Mouse (Mus musculus) hindbrain, embryonic 15.5 days (tissue): ENCODE results near the gene Acvrl1. TPM values are rescaled to one million over a fixed set of nuclear protein-coding genes. Genes with fewer than 3 reads are reported as not detected.
A peak's percentile ranks its signal among the peaks of the same experiment; 100 is the strongest.

Source experiments
- ATAC-seq: fragments of 200-750 bp; cut with Nextera tagmentation; 2 replicates; pipeline ENCODE4 v1.8.0; 2017; ENCODE audit warnings: low read depth, moderate number of reproducible peaks, moderate TSS enrichment; ENCODE audit not compliant: low FRiP score
- H3K27ac ChIP-seq: fragments of 300-500 bp; sonication (generic); replicated peaks from 2 replicates; pipeline ENCODE4 v1.5.1; 2015; ENCODE audit warnings: mild to moderate bottlenecking, inconsistent platforms
- H3K27me3 ChIP-seq: fragments of 300-500 bp; sonication (generic); 2 replicates; pipeline ENCODE4 v1.6.1; 2015; ENCODE audit warnings: control low read depth, inconsistent platforms
- H3K36me3 ChIP-seq: fragments of 300-500 bp; sonication (generic); 2 replicates; pipeline ENCODE4 v1.6.1; 2015; ENCODE audit warnings: control low read depth, inconsistent platforms
- H3K4me1 ChIP-seq: fragments of 300-500 bp; sonication (generic); replicated peaks from 2 replicates; pipeline ENCODE4 v1.6.1; 2015; ENCODE audit warnings: control low read depth, inconsistent platforms
- H3K4me2 ChIP-seq: fragments of 300-500 bp; sonication (generic); 2 replicates; pipeline ENCODE4 v1.6.1; 2015; ENCODE audit warnings: moderate library complexity, mild to moderate bottlenecking, inconsistent platforms
- H3K4me3 ChIP-seq: fragments of 300-500 bp; sonication (generic); 2 replicates; pipeline ENCODE4 v1.5.1; 2015; ENCODE audit warnings: mild to moderate bottlenecking, inconsistent platforms
- H3K9ac ChIP-seq: fragments of 300-500 bp; sonication (generic); 2 replicates; pipeline ENCODE4 v1.6.1; 2015; ENCODE audit warnings: inconsistent platforms
- H3K9me3 ChIP-seq: fragments of 300-500 bp; sonication (generic); 2 replicates; pipeline ENCODE4 v1.6.1; 2016; ENCODE audit warnings: control low read depth, inconsistent platforms
- WGBS: fragments of 180-500 bp; shearing (Covaris S2); methylation state at CpG from one replicate; pipeline ENCODE4 v1.1.7; 2015; 5-methylcytosine and 5-hydroxymethylcytosine counted together
- polyA plus RNA-seq: library from polyadenylated mRNA; unstranded; fragments of >200 nt; fragmentation: Nextera tagmentation; extraction: Ambion mirVana; gene quantifications from 2 replicates; pipeline ENCODE4 v1.2.1, GENCODE M21; 2015

Gene Acvrl1
- polyA plus RNA-seq, 1 experiment from 2014 or later: 9.6 TPM

DNA sequence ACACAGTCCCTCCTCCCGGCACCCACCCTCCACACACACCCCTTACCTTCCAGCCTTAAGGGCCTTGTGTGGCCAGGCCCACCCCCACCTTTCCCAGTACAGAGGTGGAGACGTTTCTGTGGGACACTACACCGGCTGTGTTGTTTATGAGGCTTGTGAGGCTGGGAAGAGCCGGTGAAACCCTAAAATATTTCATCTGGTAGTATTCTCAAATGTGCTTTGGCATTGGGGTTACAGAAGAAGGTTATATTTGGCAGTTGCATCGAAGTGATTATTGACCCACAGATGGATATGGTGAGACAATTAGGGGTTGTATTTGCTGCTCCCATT, 46.8 kb downstream of the Acvrl1 start:
- Histone ChIP-seq H3K27me3 (no peaks in the 10 kb centered on the region), H3K36me3 (no peaks in the 10 kb centered on the region), H3K9me3 (no peaks in the 10 kb centered on the region), H3K27ac (peak overlapping the region; percentile 92), H3K4me1 (peaks cover 57% of the 10 kb centered on the region), H3K4me3 (peak overlapping the region; percentile 66), H3K9ac (peak overlapping the region; percentile 82), H3K4me2 (peak overlapping the region; percentile 87)
- 4% methylated on average over 5 of the region's 5 CpGs for WGBS
- ATAC-seq: no peak

DNA sequence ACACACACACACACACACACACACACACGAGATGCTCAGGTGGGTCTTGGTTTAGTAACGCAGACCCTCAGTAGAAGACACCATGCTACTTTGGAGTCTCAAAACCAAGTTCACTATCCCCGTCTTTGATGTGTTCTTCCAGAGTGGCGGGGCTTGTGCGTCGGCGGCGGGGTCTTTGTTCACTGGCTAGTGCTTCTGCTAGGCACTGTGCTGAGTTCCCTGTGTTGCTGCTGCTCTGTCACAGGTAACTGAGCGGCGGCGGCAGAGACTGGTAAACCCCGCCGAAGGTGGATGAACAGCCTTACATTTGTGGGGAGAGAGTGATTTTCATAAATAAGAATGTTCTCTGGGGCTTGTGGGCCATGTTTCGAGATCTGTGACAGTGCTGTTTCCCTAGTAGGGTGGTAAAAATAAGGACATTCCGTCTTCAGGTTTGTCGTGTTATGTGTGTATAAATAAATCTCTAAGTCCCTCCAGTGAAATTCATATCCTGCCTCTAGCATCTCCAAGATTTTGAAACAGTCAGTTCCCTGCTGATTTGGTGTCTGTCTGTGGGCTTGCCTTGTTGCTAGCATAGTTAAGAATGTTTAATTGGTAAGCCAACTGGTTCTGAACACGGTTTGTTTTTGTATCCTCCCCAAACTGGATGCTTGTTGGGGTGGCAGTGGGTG, 47.4 kb downstream of the Acvrl1 start:
- Histone ChIP-seq H3K27ac (peak overlapping the region; percentile 92), H3K4me2 (peak overlapping the region; percentile 87), H3K9ac (peak overlapping the region; percentile 82), H3K9me3 (no peaks in the 10 kb centered on the region), H3K36me3 (no peaks in the 10 kb centered on the region), H3K27me3 (no peaks in the 10 kb centered on the region), H3K4me1 (peaks cover 63% of the 10 kb centered on the region), H3K4me3 (peak overlapping the region; percentile 66)
- WGBS: 15% methylated on average over 17 of the region's 17 CpGs
- ATAC-seq: no peak

DNA sequence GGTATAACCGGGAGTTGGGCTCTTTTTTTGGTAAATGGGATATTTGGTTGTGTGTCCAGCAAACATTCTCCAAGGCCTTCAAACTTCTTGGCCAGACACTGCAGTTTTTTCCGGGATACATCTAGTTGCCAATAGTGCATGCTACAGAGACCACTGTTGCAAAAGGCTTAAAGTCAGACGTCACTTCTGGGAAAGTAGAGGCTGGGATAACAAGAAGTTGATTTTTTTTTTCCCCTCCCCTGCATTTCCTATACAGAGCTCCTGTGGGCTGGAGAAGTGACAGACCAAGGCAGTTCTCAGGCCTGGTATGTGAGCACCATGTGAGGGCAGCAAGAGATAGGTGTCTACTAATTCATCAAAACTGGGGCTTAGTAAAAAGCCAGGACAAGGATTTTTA, 48.0 kb downstream of the Acvrl1 start:
- H3K4me1 ChIP-seq: peaks cover 68% of the 10 kb centered on the region

DNA sequence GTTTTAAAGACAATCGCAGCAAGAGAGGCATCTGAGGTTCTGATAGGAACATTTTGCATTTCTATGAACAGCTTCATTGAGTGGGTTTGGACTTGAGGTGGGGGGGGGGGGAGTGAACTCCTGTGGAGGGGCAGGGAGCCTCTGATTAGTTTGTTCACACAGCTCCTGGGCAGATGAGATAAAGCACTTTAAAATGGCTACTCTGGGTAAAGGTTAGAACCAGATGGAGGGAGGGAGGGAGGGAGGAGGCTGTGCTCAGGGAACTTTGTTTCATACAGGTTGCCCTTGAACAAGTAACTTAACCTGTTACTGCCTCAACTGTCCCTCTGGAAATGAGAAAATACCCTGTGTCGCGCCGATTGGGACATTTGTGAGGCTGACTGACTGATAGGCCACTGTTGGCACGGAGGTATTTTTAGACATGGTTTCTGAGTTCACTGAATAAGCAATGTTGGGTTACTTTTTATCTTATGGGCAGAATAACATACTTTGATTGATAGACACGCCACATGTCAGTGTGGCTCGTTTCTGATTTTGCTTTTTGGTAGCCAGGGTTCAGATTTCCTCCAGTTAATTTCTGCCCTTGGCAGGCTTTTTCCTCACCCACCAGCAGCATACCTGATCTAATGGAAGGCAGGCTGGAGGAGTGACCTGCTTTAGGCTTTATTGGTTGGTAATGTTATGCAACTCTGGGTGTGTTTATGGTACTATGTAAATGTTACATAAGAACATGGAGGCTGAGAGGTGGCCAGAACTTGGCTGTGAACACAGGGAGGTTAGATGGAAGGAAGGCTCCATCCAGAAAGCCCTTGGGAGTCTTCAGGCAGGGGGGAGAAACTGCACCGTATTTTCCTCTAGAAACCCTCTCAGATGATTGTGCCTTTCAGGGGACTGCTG, 48.7 kb downstream of the Acvrl1 start:
- Histone ChIP-seq H3K4me3 (0 out of 2 replicates have a peak overlapping the region, but pooled peaks have one; percentile 66), H3K9ac (no peak overlapping the region), H3K4me2 (peak overlapping the region; percentile 87), H3K27ac (no peak overlapping the region), H3K9me3 (no peaks in the 10 kb centered on the region), H3K27me3 (no peaks in the 10 kb centered on the region), H3K4me1 (peaks cover 73% of the 10 kb centered on the region), H3K36me3 (no peaks in the 10 kb centered on the region)
- ATAC-seq: no peak
- WGBS: 66% methylated on average over 8 of the region's 8 CpGs

More for the DNA sequence above, 48.0 kb downstream of the Acvrl1 start:
- Histone ChIP-seq H3K27me3 (no peaks in the 10 kb centered on the region), H3K4me2 (peak overlapping the region; percentile 87), H3K9me3 (no peaks in the 10 kb centered on the region), H3K4me3 (peak overlapping the region; percentile 66), H3K9ac (no peak overlapping the region), H3K36me3 (no peaks in the 10 kb centered on the region), H3K27ac (no peak overlapping the region)
- no peak for ATAC-seq
- WGBS: 44% methylated on average over 3 of the region's 3 CpGs

DNA sequence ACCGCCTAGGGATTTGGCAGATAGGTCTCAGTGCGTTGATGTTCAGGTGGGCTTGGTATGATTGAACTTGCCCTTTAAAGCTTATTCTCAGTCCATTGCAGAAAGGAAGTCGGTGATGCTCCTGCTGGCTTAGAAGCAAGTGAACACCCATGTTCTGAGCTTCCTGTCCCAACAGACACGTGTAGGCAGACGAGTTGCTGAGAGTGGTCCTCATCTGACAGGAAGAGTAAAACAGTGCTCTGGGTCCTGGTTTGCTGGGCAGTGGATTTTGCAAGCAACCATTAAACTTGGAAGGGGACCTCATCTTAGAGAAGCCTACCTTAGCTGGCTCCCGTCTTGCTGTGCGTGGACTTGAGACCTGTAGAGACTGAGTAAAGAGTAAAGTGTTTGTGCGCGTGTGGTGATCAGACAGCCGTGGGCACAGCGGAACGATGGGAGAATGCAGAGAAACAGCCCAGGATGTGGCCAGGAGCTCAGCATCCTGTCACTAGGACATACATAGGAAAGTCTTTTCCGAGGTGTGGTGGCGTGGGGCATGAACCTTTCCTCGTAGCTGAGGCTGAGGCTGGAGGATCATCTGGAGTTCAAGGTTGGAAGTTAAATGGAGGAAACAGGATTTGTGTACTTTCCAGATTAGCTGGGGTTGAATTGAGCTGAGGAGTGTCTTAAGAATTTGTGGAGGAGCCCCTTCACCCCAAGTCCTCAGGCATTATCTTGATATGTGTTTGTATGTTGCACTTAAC, 52.2 kb downstream of the Acvrl1 start:
- H3K27ac ChIP-seq: no peak overlapping the region
- no peaks in the 10 kb centered on the region for H3K27me3 ChIP-seq
- no peak overlapping the region for H3K4me3 ChIP-seq
- no peak overlapping the region for H3K4me2 ChIP-seq
- no peaks in the 10 kb centered on the region for H3K36me3 ChIP-seq
- H3K9me3 ChIP-seq: no peaks in the 10 kb centered on the region
- 77% methylated on average over 15 of the region's 15 CpGs for WGBS
- H3K9ac ChIP-seq: no peak overlapping the region
- ATAC-seq: no peak
- H3K4me1 ChIP-seq: peaks cover 68% of the 10 kb centered on the region

DNA sequence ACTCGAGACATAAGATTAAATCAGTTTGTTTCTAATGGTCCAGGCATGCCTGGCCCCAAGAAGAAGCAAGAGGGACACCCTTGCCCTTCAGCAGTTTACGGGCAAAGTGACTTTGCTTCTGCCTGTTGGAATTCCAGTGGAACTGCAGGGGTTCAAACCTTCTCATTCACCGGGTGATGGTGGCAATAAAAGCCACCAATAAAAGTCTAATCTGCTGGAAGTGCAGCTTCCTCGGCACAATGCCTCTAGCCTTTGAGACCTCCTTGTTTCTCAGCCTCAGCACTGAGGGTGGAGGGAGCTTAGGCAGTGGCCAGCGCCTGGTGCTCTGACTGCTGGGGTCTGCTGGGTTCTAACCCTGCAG, 52.8 kb downstream of the Acvrl1 start:
- Histone ChIP-seq H3K9me3 (no peaks in the 10 kb centered on the region), H3K9ac (no peak overlapping the region), H3K4me1 (peaks cover 63% of the 10 kb centered on the region), H3K4me2 (no peak overlapping the region), H3K36me3 (no peaks in the 10 kb centered on the region), H3K27me3 (no peaks in the 10 kb centered on the region), H3K27ac (no peak overlapping the region), H3K4me3 (no peak overlapping the region)
- no peak for ATAC-seq
- 24% methylated on average over 5 of the region's 5 CpGs for WGBS

DNA sequence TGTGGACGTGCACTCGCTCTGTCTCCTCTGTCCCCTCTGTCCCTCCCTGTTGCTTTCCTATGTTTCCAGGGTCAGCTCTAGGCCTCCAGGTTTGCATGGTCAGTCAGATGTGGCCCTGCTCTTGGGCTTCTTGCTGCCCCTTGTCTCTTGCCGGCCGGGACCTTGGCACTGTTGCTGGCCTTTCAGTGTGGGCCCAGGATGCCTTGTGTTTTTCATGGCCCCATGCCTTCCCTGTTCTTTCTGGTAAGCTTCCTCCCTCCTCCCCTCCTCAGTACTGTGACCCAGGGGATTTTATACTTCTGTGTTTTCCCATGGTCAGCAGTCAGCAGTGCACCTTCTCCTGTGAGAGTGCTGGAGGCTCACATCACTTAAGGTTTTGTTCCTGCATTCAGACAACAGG, 53.2 kb downstream of the Acvrl1 start:
- WGBS: 20% methylated on average over 4 of the region's 4 CpGs

DNA sequence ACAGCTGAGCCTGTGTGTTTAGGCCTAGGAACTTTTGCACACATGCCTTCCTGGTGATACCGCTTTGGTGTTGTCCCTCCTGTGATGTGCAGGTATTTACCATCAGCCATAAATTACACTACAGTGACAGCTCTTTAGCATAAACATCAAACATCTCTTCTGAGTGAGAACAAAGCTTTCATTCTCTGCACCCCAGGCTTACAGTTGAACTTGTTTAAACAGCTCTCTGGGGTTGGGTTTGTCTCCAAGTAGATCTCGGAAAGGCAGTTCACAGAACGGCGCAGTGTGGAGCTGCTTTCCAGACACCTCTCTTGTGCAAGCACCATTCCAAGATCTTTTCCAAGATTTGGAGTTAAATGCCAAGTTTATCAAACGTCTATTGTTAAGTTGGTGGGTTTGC, 54.4 kb downstream of the Acvrl1 start:
- Histone ChIP-seq H3K4me3 (no peak overlapping the region), H3K27me3 (no peaks in the 10 kb centered on the region), H3K27ac (no peak overlapping the region), H3K4me2 (no peak overlapping the region), H3K9ac (no peak overlapping the region), H3K36me3 (peaks cover 2% of the 10 kb centered on the region; the same call in 1 of the 2 replicates), H3K4me1 (peaks cover 48% of the 10 kb centered on the region), H3K9me3 (no peaks in the 10 kb centered on the region)
- 36% methylated on average over 5 of the region's 5 CpGs for WGBS
- ATAC-seq: no peak

More for the DNA sequence above, 53.2 kb downstream of the Acvrl1 start:
- Histone ChIP-seq H3K27ac (no peak overlapping the region), H3K27me3 (no peaks in the 10 kb centered on the region), H3K4me1 (peaks cover 59% of the 10 kb centered on the region), H3K36me3 (peaks cover 2% of the 10 kb centered on the region; the same call in 1 of the 2 replicates), H3K9ac (no peak overlapping the region), H3K4me2 (no peak overlapping the region), H3K9me3 (no peaks in the 10 kb centered on the region), H3K4me3 (no peak overlapping the region)
- no peak for ATAC-seq

DNA sequence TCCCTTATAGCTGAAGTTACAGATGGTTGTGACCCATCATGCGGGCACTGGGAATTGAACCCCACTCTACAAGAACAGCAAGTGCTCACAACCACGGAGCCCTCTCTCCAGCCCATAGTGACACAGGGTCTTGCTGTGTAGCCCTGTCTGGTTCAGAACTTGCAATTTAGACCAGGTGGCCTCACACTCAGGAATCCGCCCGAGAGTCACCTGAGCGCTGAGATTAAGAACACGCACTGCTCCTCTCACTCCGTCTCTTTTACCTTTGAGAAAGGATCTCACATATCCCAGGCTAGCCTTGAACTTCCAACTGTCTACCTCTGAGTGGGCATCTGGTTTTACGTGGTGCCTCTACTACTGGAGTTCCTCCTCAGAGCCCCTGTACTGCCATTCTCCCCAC, 56.0 kb downstream of the Acvrl1 start:
- H3K27ac ChIP-seq: no peak overlapping the region
- peaks cover 32% of the 10 kb centered on the region for H3K4me1 ChIP-seq
- H3K36me3 ChIP-seq: peaks cover 2% of the 10 kb centered on the region; the same call in 1 of the 2 replicates
- no peaks in the 10 kb centered on the region for H3K9me3 ChIP-seq
- no peak overlapping the region for H3K4me2 ChIP-seq
- no peak overlapping the region for H3K4me3 ChIP-seq
- 97% methylated on average over 8 of the region's 8 CpGs for WGBS
- no peak overlapping the region for H3K9ac ChIP-seq
- no peaks in the 10 kb centered on the region for H3K27me3 ChIP-seq
- no peak for ATAC-seq

DNA sequence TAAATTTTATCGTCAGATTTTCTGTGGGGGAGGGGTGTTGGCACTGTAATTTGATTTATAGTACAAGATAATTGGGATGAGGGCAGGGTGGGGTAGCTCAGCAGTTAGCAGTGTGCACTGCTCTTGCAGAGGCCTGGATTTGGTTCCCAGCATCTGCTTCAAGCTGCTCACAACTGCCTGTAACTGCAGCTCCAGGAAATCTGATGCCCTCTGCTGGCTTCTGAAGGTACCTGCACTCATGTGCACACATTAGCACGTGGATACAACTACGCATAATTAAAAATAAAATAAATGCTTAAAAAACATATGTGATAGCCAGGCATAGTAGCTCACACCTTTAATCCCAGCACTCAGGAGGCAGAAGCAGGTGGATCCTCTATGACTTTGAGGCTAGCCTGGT, 57.2 kb downstream of the Acvrl1 start:
- H3K4me3 ChIP-seq: no peak overlapping the region
- 94% methylated on average over 3 of the region's 3 CpGs for WGBS
- H3K27me3 ChIP-seq: no peaks in the 10 kb centered on the region
- no peaks in the 10 kb centered on the region for H3K9me3 ChIP-seq
- H3K4me1 ChIP-seq: peaks cover 25% of the 10 kb centered on the region
- H3K27ac ChIP-seq: no peak overlapping the region
- ATAC-seq: no peak
- no peak overlapping the region for H3K4me2 ChIP-seq
- H3K36me3 ChIP-seq: peaks cover 2% of the 10 kb centered on the region; the same call in 1 of the 2 replicates
- no peak overlapping the region for H3K9ac ChIP-seq

DNA sequence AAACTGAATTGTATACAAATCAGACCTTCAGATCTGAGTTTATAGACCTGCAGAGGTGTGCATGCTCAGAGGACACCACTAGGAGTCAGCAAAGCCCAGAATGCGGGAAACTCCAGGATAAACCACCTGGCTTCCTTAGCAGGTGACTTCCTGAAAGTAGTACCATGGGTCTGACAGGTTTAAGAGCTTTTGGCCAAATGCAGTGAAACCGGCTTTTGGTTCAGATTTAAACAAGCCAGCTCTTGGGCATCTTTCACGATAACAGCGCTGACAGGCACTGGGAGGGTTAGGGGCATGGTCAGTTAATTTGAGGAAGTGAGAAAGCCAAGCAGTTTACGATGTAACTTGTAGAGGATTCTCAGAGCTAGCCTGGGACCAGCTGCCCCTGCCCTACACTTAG, 59.6 kb downstream of the Acvrl1 start:
- Histone ChIP-seq H3K4me1 (peaks cover 29% of the 10 kb centered on the region), H3K4me3 (no peak overlapping the region), H3K36me3 (peaks cover 2% of the 10 kb centered on the region; the same call in 1 of the 2 replicates), H3K9ac (no peak overlapping the region), H3K9me3 (no peaks in the 10 kb centered on the region), H3K27ac (no peak overlapping the region), H3K4me2 (no peak overlapping the region), H3K27me3 (no peaks in the 10 kb centered on the region)
- no peak for ATAC-seq
- WGBS: 84% methylated on average over 5 of the region's 5 CpGs
